Mouse (Mus musculus) hindbrain, postnatal 0 days (tissue): ENCODE measurements at regions not wholly inside any gene's neighbourhood (a gene's known extent, or its start where the extent isn't known, plus 50 kb on each side); places are given as distances from the start of the nearest gene placed in this dataset.
"Not testable (repeated sequence)": the region's sequence is repeated elsewhere in the genome, so short reads cannot be mapped to it uniquely, and the experiment has no call there.

Experiments
- ATAC-seq: fragments of 200-750 bp; cut with Nextera tagmentation; 2 replicates; pipeline ENCODE4 v1.8.0; 2017; ENCODE audit warnings: mild to moderate bottlenecking, moderate TSS enrichment, moderate library complexity
- DNase-seq: peaks from one replicate; pipeline ENCODE4 v3.0.0-alpha.2; 2015; ENCODE audit warnings: low spot score
- H3K27ac ChIP-seq: fragments of 300-500 bp; sonication (generic); 2 replicates; pipeline ENCODE4 v1.5.1; 2014; ENCODE audit warnings: mild to moderate bottlenecking
- H3K27me3 ChIP-seq: fragments of 300-500 bp; sonication (generic); 2 replicates; pipeline ENCODE4 v1.6.1; 2014; ENCODE audit warnings: low read length, mixed read lengths; ENCODE audit not compliant: insufficient read depth
- H3K36me3 ChIP-seq: fragments of 300-500 bp; sonication (generic); 2 replicates; pipeline ENCODE4 v1.6.1; 2014; ENCODE audit warnings: low read length, mixed read lengths; ENCODE audit not compliant: insufficient read depth
- H3K4me1 ChIP-seq: fragments of 300-500 bp; sonication (generic); 2 replicates; pipeline ENCODE4 v1.6.1; 2014; ENCODE audit warnings: antibody characterized with exemption, low read length, mixed read lengths; ENCODE audit not compliant: insufficient read depth
- H3K4me2 ChIP-seq: fragments of 300-500 bp; sonication (generic); 2 replicates; pipeline ENCODE4 v1.6.1; 2014; ENCODE audit warnings: low read depth, mild to moderate bottlenecking, low read length, moderate library complexity, mixed read lengths
- H3K4me3 ChIP-seq: fragments of 300-500 bp; sonication (generic); 2 replicates; pipeline ENCODE4 v1.5.1; 2014; ENCODE audit warnings: low read length
- H3K9ac ChIP-seq: fragments of 300-500 bp; sonication (generic); replicated peaks from 2 replicates; pipeline ENCODE4 v1.6.1; 2014; ENCODE audit warnings: mild to moderate bottlenecking, low read length, moderate library complexity, mixed read lengths
- H3K9me3 ChIP-seq: fragments of 300-500 bp; sonication (generic); 2 replicates; pipeline ENCODE4 v1.6.1; 2016; ENCODE audit warnings: low read length, mixed read lengths
- CTCF ChIP-seq: IDR thresholded peaks from 2 replicates; pipeline ENCODE4 v1.5.1; 2016; ENCODE audit warnings: antibody characterized with exemption, control low read depth, low read depth
- WGBS: fragments of 180-500 bp; shearing (Covaris S2); extraction: QIAGEN DNeasy Blood & Tissue Kit; methylation state at CpG from one replicate; pipeline ENCODE4 v1.1.7; 2014; 5-methylcytosine and 5-hydroxymethylcytosine counted together

GRCm38 (mm10) chr11:27105920-27106319 lies 512.1 kb upstream of the Vrk2 start:
- Histone ChIP-seq H3K27me3 (no peaks in the 10 kb centered on the region), H3K4me3 (no peak overlapping the region), H3K4me1 (no peaks in the 10 kb centered on the region), H3K27ac (no peak overlapping the region), H3K36me3 (no peaks in the 10 kb centered on the region), H3K9ac (no peak overlapping the region), H3K4me2 (no peak overlapping the region), H3K9me3 (no peaks in the 10 kb centered on the region)
- DNase-seq, result peak; percentile 21
- no peak for TF ChIP-seq CTCF
- no peak for ATAC-seq
- WGBS, result 39% methylated on average over 5 of the region's 5 CpGs

- no peaks in the 10 kb centered on the region for H3K27me3 ChIP-seq
- no peak for DNase-seq
- no peaks in the 10 kb centered on the region for H3K4me1 ChIP-seq
- H3K9ac ChIP-seq, result no peak overlapping the region
- no peaks in the 10 kb centered on the region for H3K36me3 ChIP-seq
- H3K27ac ChIP-seq, result no peak overlapping the region
- no peak for TF ChIP-seq CTCF
- H3K9me3 ChIP-seq, result no peaks in the 10 kb centered on the region
- no peak overlapping the region for H3K4me3 ChIP-seq
- ATAC-seq, result no peak
- H3K4me2 ChIP-seq, result no peak overlapping the region
Observed at GRCm38 (mm10) chr11:27102906-27103305, 509.1 kb upstream of the Vrk2 start.

GRCm38 (mm10) chr11:27102045-27102444 lies 508.2 kb upstream of the Vrk2 start:
- H3K9me3 ChIP-seq, result no peaks in the 10 kb centered on the region
- H3K9ac ChIP-seq, result no peak overlapping the region
- H3K27me3 ChIP-seq, result no peaks in the 10 kb centered on the region
- DNase-seq (no peak), ATAC-seq (no peak)
- no peak overlapping the region for H3K4me2 ChIP-seq
- no peak for TF ChIP-seq CTCF
- no peak overlapping the region for H3K4me3 ChIP-seq
- no peaks in the 10 kb centered on the region for H3K36me3 ChIP-seq
- no peak overlapping the region for H3K27ac ChIP-seq
- no peaks in the 10 kb centered on the region for H3K4me1 ChIP-seq
- WGBS, result 100% methylated on average over 2 of the region's 2 CpGs

GRCm38 (mm10) chr11:27096615-27097014 lies 502.8 kb upstream of the Vrk2 start:
- no peaks in the 10 kb centered on the region for H3K36me3 ChIP-seq
- DNase-seq, result no peak
- H3K9ac ChIP-seq, result no peak overlapping the region
- ATAC-seq, result no peak
- no peaks in the 10 kb centered on the region for H3K27me3 ChIP-seq
- no peaks in the 10 kb centered on the region for H3K4me1 ChIP-seq
- H3K27ac ChIP-seq, result no peak overlapping the region
- no peaks in the 10 kb centered on the region for H3K9me3 ChIP-seq
- TF ChIP-seq CTCF, result no peak
- no peak overlapping the region for H3K4me3 ChIP-seq
- H3K4me2 ChIP-seq, result no peak overlapping the region

- not testable (repeated sequence) for H3K4me1 ChIP-seq, H3K4me3 ChIP-seq, H3K27me3 ChIP-seq, ATAC-seq, H3K9ac ChIP-seq, H3K9me3 ChIP-seq, H3K27ac ChIP-seq, H3K4me2 ChIP-seq, DNase-seq, H3K36me3 ChIP-seq
Observed at GRCm38 (mm10) chr11:27095460-27095859, 501.7 kb upstream of the Vrk2 start.

GRCm38 (mm10) chr11:27086516-27086915 lies 492.7 kb upstream of the Vrk2 start:
- WGBS, result 88% methylated on average over 1 of the region's 1 CpGs
- Histone ChIP-seq H3K36me3 (no peaks in the 10 kb centered on the region), H3K27me3 (no peaks in the 10 kb centered on the region), H3K9ac (no peak overlapping the region), H3K9me3 (no peaks in the 10 kb centered on the region), H3K4me2 (no peak overlapping the region), H3K4me3 (no peak overlapping the region), H3K27ac (no peak overlapping the region), H3K4me1 (no peaks in the 10 kb centered on the region)
- DNase-seq (no peak), ATAC-seq (0 out of 2 replicates have a peak, but pooled peaks have one; percentile 27)
- TF ChIP-seq CTCF, result no peak

GRCm38 (mm10) chr11:27081188-27081587 lies 487.4 kb upstream of the Vrk2 start:
- TF ChIP-seq CTCF, result no peak
- no peaks in the 10 kb centered on the region for H3K36me3 ChIP-seq
- no peak overlapping the region for H3K4me2 ChIP-seq

GRCm38 (mm10) chr11:27070381-27070780 lies 476.6 kb upstream of the Vrk2 start:
- Histone ChIP-seq H3K4me3 (no peak overlapping the region), H3K4me1 (no peaks in the 10 kb centered on the region), H3K27ac (no peak overlapping the region), H3K27me3 (no peaks in the 10 kb centered on the region), H3K9me3 (no peaks in the 10 kb centered on the region), H3K36me3 (no peaks in the 10 kb centered on the region), H3K9ac (no peak overlapping the region), H3K4me2 (no peak overlapping the region)
- no peak for ATAC-seq
- no peak for TF ChIP-seq CTCF
- no peak for DNase-seq

More at GRCm38 (mm10) chr11:27081188-27081587, 487.4 kb upstream of the Vrk2 start:
- H3K27ac ChIP-seq, result no peak overlapping the region
- DNase-seq, result no peak
- H3K4me1 ChIP-seq, result no peaks in the 10 kb centered on the region
- H3K27me3 ChIP-seq, result no peaks in the 10 kb centered on the region
- H3K9me3 ChIP-seq, result no peaks in the 10 kb centered on the region
- no peak overlapping the region for H3K9ac ChIP-seq
- no peak for ATAC-seq
- no peak overlapping the region for H3K4me3 ChIP-seq
